Mouse (Mus musculus) megakaryocyte-erythroid progenitor cell, adult 5-6 weeks (primary cell): ENCODE data around the gene C1qa. TPM values are rescaled to one million over a fixed set of nuclear protein-coding genes. Genes with fewer than 3 reads are reported as not detected.

Experiments used
- ATAC-seq: replicated peaks from 2 replicates; pipeline ENCODE4 v1.8.0; 2016; ENCODE audit warnings: mild to moderate bottlenecking, inconsistent platforms; ENCODE audit not compliant: severe bottlenecking, poor library complexity, low FRiP score, low TSS enrichment
- total RNA-seq, 2 experiments: library from RNA; stranded (forward) in 1 of 2; stranded (reverse) in 1 of 2; fragments of 200-1000, 215-1000 nt in 1 of 2; fragments of >200 nt in 1 of 2; fragmentation: Nextera tagmentation in 1 of 2; gene quantifications; 2 replicates each; pipeline ENCODE4 v1.2.3; 2014 to 2017

Gene C1qa
- total RNA-seq, 2 experiments from 2014 or later, result not detected

GRCm38 (mm10) chr4:136865531-136865930 lies 33.1 kb downstream of the C1qa start:
- no peak for ATAC-seq

GRCm38 (mm10) chr4:136864751-136865470 lies 33.7 kb downstream of the C1qa start:
- no peak for ATAC-seq

GRCm38 (mm10) chr4:136863517-136863916 lies 35.1 kb downstream of the C1qa start:
- ATAC-seq, result no peak

- ATAC-seq, result no peak
Measured at GRCm38 (mm10) chr4:136862411-136862810, 36.2 kb downstream of the C1qa start.

- ATAC-seq, result no peak
Measured at GRCm38 (mm10) chr4:136861806-136862205, 36.8 kb downstream of the C1qa start.

- no peak for ATAC-seq
Measured at GRCm38 (mm10) chr4:136860022-136860421, 38.6 kb downstream of the C1qa start.

GRCm38 (mm10) chr4:136855081-136855480 lies 43.5 kb downstream of the C1qa start:
- 0 out of 2 replicates have a peak, but pooled peaks have one; percentile 8 for ATAC-seq

GRCm38 (mm10) chr4:136852989-136853388 lies 45.6 kb downstream of the C1qa start:
- ATAC-seq, result no peak

- no peak for ATAC-seq
Measured at GRCm38 (mm10) chr4:136852119-136852518, 46.5 kb downstream of the C1qa start.

- ATAC-seq, result no peak
Measured at GRCm38 (mm10) chr4:136848565-136848964, 50.0 kb downstream of the C1qa start.

- ATAC-seq, result no peak
Measured at GRCm38 (mm10) chr4:136847166-136847565, 51.4 kb downstream of the C1qa start.

Other genes starting within 250 kb of the C1qa start
- gene Ephb2, start 62.8 kb downstream of the C1qa start, total RNA-seq (2014; fragmentation: Nextera tagmentation), result not detected in 2 replicates
- 0.56 TPM in 1 of 2 replicates, not detected in the other for gene Ephb2, start 62.8 kb downstream of the C1qa start, total RNA-seq (2017)
- gene C1qb, start 12.6 kb downstream of the C1qa start, total RNA-seq (2014; fragmentation: Nextera tagmentation), result not detected in 2 replicates
- gene C1qb, start 12.6 kb downstream of the C1qa start, total RNA-seq (2017), result not detected in 2 replicates
- not detected in 2 replicates for gene C1qc, start 5.7 kb downstream of the C1qa start, total RNA-seq (2014; fragmentation: Nextera tagmentation)
- gene C1qc, start 5.7 kb downstream of the C1qa start, total RNA-seq (2017), result 3.4 TPM in 1 of 2 replicates, not detected in the other
- gene Epha8, start 58.0 kb upstream of the C1qa start, total RNA-seq (2014; fragmentation: Nextera tagmentation), result not detected in 2 replicates
- not detected in 2 replicates for gene Epha8, start 58.0 kb upstream of the C1qa start, total RNA-seq (2017)
- gene Zbtb40, start 150.0 kb upstream of the C1qa start, total RNA-seq (2014; fragmentation: Nextera tagmentation), result 10.3 and 10.4 TPM in 2 replicates
- gene Zbtb40, start 150.0 kb upstream of the C1qa start, total RNA-seq (2017), result 5.7 and 7.1 TPM in 2 replicates